Mouse (Mus musculus) forebrain, embryonic 15.5 days (tissue): Measurements from ENCODE around the gene Kctd5. TPM values are rescaled to one million over a fixed set of nuclear protein-coding genes. Genes with fewer than 3 reads are reported as not detected.
"Not testable (repeated sequence)": the region's sequence is repeated elsewhere in the genome, so short reads cannot be mapped to it uniquely, and the experiment has no call there.

Experiments used
- ATAC-seq: fragments of 200-750 bp; cut with Nextera tagmentation; replicated peaks from 2 replicates; pipeline ENCODE4 v1.8.0; 2017; ENCODE audit warnings: mild to moderate bottlenecking, moderate TSS enrichment, moderate library complexity
- H3K27ac ChIP-seq: fragments of 300-500 bp; sonication (generic); replicated peaks from 2 replicates; pipeline ENCODE4 v1.5.1; 2015; ENCODE audit warnings: mild to moderate bottlenecking, inconsistent platforms
- H3K27me3 ChIP-seq: fragments of 300-500 bp; sonication (generic); 2 replicates; pipeline ENCODE4 v1.6.1; 2015; ENCODE audit warnings: inconsistent platforms
- H3K36me3 ChIP-seq: fragments of 300-500 bp; sonication (generic); 2 replicates; pipeline ENCODE4 v1.6.1; 2015; ENCODE audit warnings: mild to moderate bottlenecking, inconsistent platforms
- H3K4me1 ChIP-seq: fragments of 300-500 bp; sonication (generic); 2 replicates; pipeline ENCODE4 v1.6.1; 2015; ENCODE audit warnings: inconsistent platforms
- H3K4me2 ChIP-seq: fragments of 300-500 bp; sonication (generic); replicated peaks from 2 replicates; pipeline ENCODE4 v1.6.1; 2015; ENCODE audit warnings: mild to moderate bottlenecking, inconsistent platforms
- H3K4me3 ChIP-seq: fragments of 300-500 bp; sonication (generic); 2 replicates; pipeline ENCODE4 v1.5.1; 2015; ENCODE audit warnings: mild to moderate bottlenecking, inconsistent platforms
- H3K9ac ChIP-seq: fragments of 300-500 bp; sonication (generic); replicated peaks from 2 replicates; pipeline ENCODE4 v1.6.1; 2015; ENCODE audit warnings: mild to moderate bottlenecking, inconsistent platforms
- H3K9me3 ChIP-seq: fragments of 300-500 bp; sonication (generic); 2 replicates; pipeline ENCODE4 v1.6.1; 2016; ENCODE audit warnings: inconsistent platforms
- WGBS: fragments of 180-500 bp; shearing (Covaris S2); methylation state at CpG from one replicate; pipeline ENCODE4 v1.1.7; 2015; ENCODE audit warnings: mixed read lengths; 5-methylcytosine and 5-hydroxymethylcytosine counted together
- polyA plus RNA-seq: library from polyadenylated mRNA; unstranded; fragments of >200 nt; fragmentation: Nextera tagmentation; extraction: Ambion mirVana; gene quantifications from 2 replicates; pipeline ENCODE4 v1.2.1, GENCODE M21; 2015

The Kctd5 gene
- 89.8 and 92.4 TPM in 2 replicates for polyA plus RNA-seq

- H3K4me2 ChIP-seq, result peak within 1 kb of the TSS; percentile 62
- H3K4me1 ChIP-seq, result peaks cover 35% of the 10 kb centered on the region
- peaks cover 15% of the 10 kb centered on the region; the same call in 1 of the 2 replicates for H3K36me3 ChIP-seq
- H3K27me3 ChIP-seq, result no peaks in the 10 kb centered on the region
- H3K9ac ChIP-seq, result peak within 1 kb of the TSS; percentile 96
- no peaks in the 10 kb centered on the region for H3K9me3 ChIP-seq
- peak within 1 kb of the TSS; percentile 94 for H3K4me3 ChIP-seq
- WGBS, result under 1% methylated on average over 62 of the region's 62 CpGs
- peak; percentile 98 for ATAC-seq
- H3K27ac ChIP-seq, result peak within 1 kb of the TSS; percentile 83
Measured at GRCm38 (mm10) chr17:24072919-24073696, at the start of gene Kctd5. Gene Kctd5 (minus strand): TSS chr17:24073485.

- no peaks in the 10 kb centered on the region for H3K27me3 ChIP-seq
- H3K4me1 ChIP-seq, result peaks cover 7% of the 10 kb centered on the region; the same call in 1 of the 2 replicates
- no peak for ATAC-seq
- H3K9ac ChIP-seq, result no peak overlapping the region
- H3K9me3 ChIP-seq, result no peaks in the 10 kb centered on the region
- H3K27ac ChIP-seq, result no peak overlapping the region
- no peak overlapping the region for H3K4me3 ChIP-seq
- no peaks in the 10 kb centered on the region for H3K36me3 ChIP-seq
- H3K4me2 ChIP-seq, result no peak overlapping the region
- WGBS, result 86% methylated on average over 3 of the region's 3 CpGs
Measured at GRCm38 (mm10) chr17:24119446-24119845, 46.2 kb upstream of the Kctd5 start.

- peaks cover 2% of the 10 kb centered on the region; the same call in 1 of the 2 replicates for H3K36me3 ChIP-seq
- H3K4me2 ChIP-seq, result no peak overlapping the region
- no peak overlapping the region for H3K27ac ChIP-seq
- H3K9me3 ChIP-seq, result no peaks in the 10 kb centered on the region
- no peak overlapping the region for H3K4me3 ChIP-seq
- H3K4me1 ChIP-seq, result peaks cover 18% of the 10 kb centered on the region
- H3K9ac ChIP-seq, result no peak overlapping the region
- no peak for ATAC-seq
- no peaks in the 10 kb centered on the region for H3K27me3 ChIP-seq
- WGBS, result 82% methylated on average over 4 of the region's 4 CpGs
Measured at GRCm38 (mm10) chr17:24113031-24113430, 39.7 kb upstream of the Kctd5 start.

- H3K9me3 ChIP-seq, result no peaks in the 10 kb centered on the region
- no peak for ATAC-seq
- H3K4me2 ChIP-seq, result no peak overlapping the region
- WGBS, result 82% methylated on average over 1 of the region's 1 CpGs
- no peak overlapping the region for H3K4me3 ChIP-seq
- H3K4me1 ChIP-seq, result peaks cover 12% of the 10 kb centered on the region
- H3K9ac ChIP-seq, result no peak overlapping the region
- H3K27me3 ChIP-seq, result no peaks in the 10 kb centered on the region
- peaks cover 3% of the 10 kb centered on the region; the same call in 1 of the 2 replicates for H3K36me3 ChIP-seq
- H3K27ac ChIP-seq, result no peak overlapping the region
Measured at GRCm38 (mm10) chr17:24111256-24111655, 38.0 kb upstream of the Kctd5 start.

- Histone ChIP-seq H3K4me3 (no peak overlapping the region), H3K27me3 (no peaks in the 10 kb centered on the region), H3K27ac (no peak overlapping the region), H3K4me1 (peaks cover 11% of the 10 kb centered on the region; the same call in 1 of the 2 replicates), H3K4me2 (no peak overlapping the region), H3K9me3 (no peaks in the 10 kb centered on the region), H3K36me3 (peaks cover 17% of the 10 kb centered on the region), H3K9ac (no peak overlapping the region)
- 42% methylated on average over 1 of the region's 1 CpGs for WGBS
- ATAC-seq, result no peak
Measured at GRCm38 (mm10) chr17:24108896-24109295, 35.6 kb upstream of the Kctd5 start.

GRCm38 (mm10) chr17:24105111-24105510, 31.8 kb upstream of the Kctd5 start:
- Histone ChIP-seq H3K9ac (no peak overlapping the region), H3K4me1 (0 out of 2 replicates have a peak, but pooled peaks cover 5% of the 10 kb centered on the region), H3K27me3 (no peaks in the 10 kb centered on the region), H3K9me3 (no peaks in the 10 kb centered on the region), H3K4me3 (no peak overlapping the region), H3K4me2 (no peak overlapping the region), H3K36me3 (peaks cover 45% of the 10 kb centered on the region), H3K27ac (no peak overlapping the region)
- WGBS, result 87% methylated on average over 2 of the region's 2 CpGs
- ATAC-seq, result no peak

- Histone ChIP-seq H3K27ac (no peak overlapping the region), H3K4me3 (no peak overlapping the region), H3K27me3 (no peaks in the 10 kb centered on the region), H3K36me3 (peaks cover 50% of the 10 kb centered on the region), H3K4me2 (no peak overlapping the region), H3K9ac (no peak overlapping the region), H3K4me1 (no peaks in the 10 kb centered on the region), H3K9me3 (no peaks in the 10 kb centered on the region)
- ATAC-seq, result no peak
- WGBS, result 96% methylated on average over 4 of the region's 4 CpGs
Measured at GRCm38 (mm10) chr17:24098354-24098753, 25.1 kb upstream of the Kctd5 start.

- WGBS, result 100% methylated on average over 1 of the region's 1 CpGs
- no peak for ATAC-seq
- Histone ChIP-seq H3K4me2 (no peak overlapping the region), H3K27me3 (no peaks in the 10 kb centered on the region), H3K27ac (no peak overlapping the region), H3K36me3 (peaks cover 64% of the 10 kb centered on the region), H3K4me3 (no peak overlapping the region), H3K9me3 (no peaks in the 10 kb centered on the region), H3K9ac (no peak overlapping the region), H3K4me1 (no peaks in the 10 kb centered on the region)
Measured at GRCm38 (mm10) chr17:24090575-24090974, 17.3 kb upstream of the Kctd5 start.

GRCm38 (mm10) chr17:24086399-24086798, 13.1 kb upstream of the Kctd5 start:
- peaks cover 58% of the 10 kb centered on the region for H3K36me3 ChIP-seq
- not testable (repeated sequence) for H3K9ac ChIP-seq, H3K9me3 ChIP-seq, H3K4me1 ChIP-seq, H3K27ac ChIP-seq, H3K27me3 ChIP-seq, H3K4me2 ChIP-seq, ATAC-seq, H3K4me3 ChIP-seq
- 94% methylated on average over 4 of the region's 4 CpGs for WGBS

GRCm38 (mm10) chr17:24084593-24084992, 11.3 kb upstream of the Kctd5 start:
- H3K9ac ChIP-seq, result no peak overlapping the region
- H3K36me3 ChIP-seq, result peaks cover 45% of the 10 kb centered on the region
- no peaks in the 10 kb centered on the region for H3K4me1 ChIP-seq
- no peak for ATAC-seq
- no peaks in the 10 kb centered on the region for H3K9me3 ChIP-seq
- H3K27me3 ChIP-seq, result no peaks in the 10 kb centered on the region
- H3K4me3 ChIP-seq, result no peak overlapping the region
- H3K27ac ChIP-seq, result no peak overlapping the region
- WGBS, result 78% methylated on average over 1 of the region's 1 CpGs
- no peak overlapping the region for H3K4me2 ChIP-seq

GRCm38 (mm10) chr17:24077101-24077500, 3.8 kb upstream of the Kctd5 start:
- Histone ChIP-seq H3K27me3 (no peaks in the 10 kb centered on the region), H3K9me3 (no peaks in the 10 kb centered on the region), H3K4me2 (no peak overlapping the region), H3K36me3 (peaks cover 37% of the 10 kb centered on the region), H3K9ac (no peak overlapping the region), H3K27ac (no peak overlapping the region), H3K4me3 (no peak overlapping the region), H3K4me1 (peaks cover 6% of the 10 kb centered on the region)
- no peak for ATAC-seq
- WGBS, result 84% methylated on average over 2 of the region's 2 CpGs

- H3K4me2 ChIP-seq, result no peak overlapping the region
- peaks cover 35% of the 10 kb centered on the region for H3K4me1 ChIP-seq
- WGBS, result 91% methylated on average over 3 of the region's 3 CpGs
- H3K9ac ChIP-seq, result no peak overlapping the region
- H3K4me3 ChIP-seq, result no peak overlapping the region
- no peak overlapping the region for H3K27ac ChIP-seq
- H3K36me3 ChIP-seq, result peaks cover 11% of the 10 kb centered on the region; the same call in 1 of the 2 replicates
- no peaks in the 10 kb centered on the region for H3K27me3 ChIP-seq
- no peaks in the 10 kb centered on the region for H3K9me3 ChIP-seq
- no peak for ATAC-seq
Measured at GRCm38 (mm10) chr17:24069531-24069930, 3.8 kb downstream of the Kctd5 start.
